Mouse (Mus musculus) brain, embryonic 14.5 days (tissue): ENCODE data around the gene Dbi. TPM values are rescaled to one million over a fixed set of nuclear protein-coding genes. Genes with fewer than 3 reads are reported as not detected.

Experiments used
- DNase-seq: peaks from one replicate; pipeline ENCODE4 v3.0.0-alpha.2; 2011; ENCODE audit warnings: low read depth
- CTCF ChIP-seq: fragments of 200-500 bp; IDR thresholded peaks from 2 replicates; pipeline ENCODE4 v1.5.1; 2012; ENCODE audit warnings: inconsistent platforms, mild to moderate bottlenecking, moderate library complexity, borderline replicate concordance; ENCODE audit not compliant: insufficient read depth, insufficient read length; ENCODE audit errors: extremely low read depth
- POLR2A ChIP-seq: fragments of 200-500 bp; IDR thresholded peaks from 2 replicates; pipeline ENCODE4 v1.6.1; 2012; ENCODE audit warnings: mild to moderate bottlenecking, inconsistent platforms, borderline replicate concordance; ENCODE audit not compliant: poor library complexity, insufficient read depth, insufficient read length, severe bottlenecking; ENCODE audit errors: extremely low read depth
- polyA plus RNA-seq: library from polyadenylated mRNA; depleted of rRNA; stranded (reverse); fragments of >200 nt; gene quantifications from 2 replicates; pipeline ENCODE4 v1.2.3, GENCODE M21; 2012

The Dbi gene
- polyA plus RNA-seq, 1 experiment, result 514 TPM

DNA sequence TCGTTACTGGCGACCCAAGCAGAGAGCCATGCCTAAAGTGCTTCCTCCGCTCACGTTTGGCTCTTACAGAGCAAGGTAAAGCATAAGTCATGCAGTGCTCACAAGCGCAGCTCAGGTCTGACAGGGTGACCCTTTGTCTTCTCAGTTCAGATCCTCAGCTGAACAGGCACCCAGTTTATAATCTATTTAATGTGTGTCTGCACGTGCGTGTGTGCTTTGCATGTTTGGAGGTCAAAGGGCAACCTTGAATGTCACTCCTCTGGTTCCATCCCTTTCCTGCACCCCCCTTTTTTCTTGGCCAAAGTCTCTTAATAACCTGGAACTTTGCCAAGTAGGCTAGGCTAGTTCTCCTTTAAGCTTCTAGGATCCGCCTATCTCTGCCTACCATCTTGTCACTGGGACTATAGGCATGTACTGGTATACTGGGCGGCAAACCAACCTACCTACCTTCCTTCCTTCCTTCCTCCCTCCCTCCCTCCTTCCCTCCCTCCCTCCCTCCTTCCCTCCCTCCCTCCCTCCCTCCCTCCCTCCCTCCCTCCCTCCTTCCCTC lies 19.3 kb upstream of the Dbi start:
- DNase-seq, result no peak
- TF ChIP-seq CTCF (no peak), POLR2A (no peak)

- TF ChIP-seq CTCF (no peak), POLR2A (no peak)
- peak; percentile 74 for DNase-seq
Measured at GRCm38 (mm10) chr1:120138923-120139540, 18.2 kb upstream of the Dbi start.

- no peak for DNase-seq
- TF ChIP-seq CTCF, result no peak
Measured at GRCm38 (mm10) chr1:120135934-120136786, 15.3 kb upstream of the Dbi start.

DNA sequence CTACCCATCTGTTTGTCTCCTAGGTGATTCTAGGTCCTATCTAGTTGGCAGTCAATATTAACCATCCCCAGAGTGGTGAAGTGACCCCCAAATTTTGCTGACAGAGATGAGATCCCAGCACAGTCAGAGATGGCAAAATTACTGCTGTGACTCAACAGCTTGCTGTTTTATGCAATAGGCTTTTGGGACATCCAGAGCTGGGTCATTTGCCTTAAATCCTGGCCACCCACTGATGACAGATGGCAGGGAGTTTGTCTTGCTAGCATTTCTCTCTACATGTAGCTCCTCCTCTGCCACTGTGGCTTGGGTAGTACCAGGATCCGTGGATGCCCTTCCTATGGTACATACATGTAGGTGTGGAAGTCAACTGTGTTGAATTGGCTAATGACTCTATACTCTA lies 11.5 kb upstream of the Dbi start:
- no peak for TF ChIP-seq POLR2A
- TF ChIP-seq CTCF, result no peak
- no peak for DNase-seq

- TF ChIP-seq POLR2A (no peak), CTCF (no peak)
- DNase-seq, result no peak
Measured at GRCm38 (mm10) chr1:120126318-120126717, 5.4 kb upstream of the Dbi start.

DNA sequence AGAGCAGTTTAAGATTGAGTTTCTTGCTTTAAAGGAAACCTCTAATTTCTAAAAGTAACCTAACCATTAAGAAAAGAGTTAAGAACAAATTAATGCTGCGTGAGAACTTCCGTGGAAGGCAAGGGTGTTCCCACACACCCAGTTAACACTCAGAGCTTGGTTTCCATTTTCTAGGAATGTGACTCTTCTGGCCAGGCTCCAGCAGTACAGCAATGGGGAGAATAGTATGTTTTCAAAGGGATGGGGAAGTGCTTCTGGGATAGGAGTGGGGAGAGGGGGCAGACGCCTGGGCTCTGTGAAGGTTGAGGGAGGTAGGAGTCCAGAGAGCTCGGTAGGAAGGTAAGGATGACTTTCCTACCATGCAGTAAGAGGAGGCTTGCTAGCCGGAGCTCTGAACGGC lies 4.6 kb upstream of the Dbi start:
- TF ChIP-seq CTCF, result no peak
- TF ChIP-seq POLR2A, result no peak
- no peak for DNase-seq

DNA sequence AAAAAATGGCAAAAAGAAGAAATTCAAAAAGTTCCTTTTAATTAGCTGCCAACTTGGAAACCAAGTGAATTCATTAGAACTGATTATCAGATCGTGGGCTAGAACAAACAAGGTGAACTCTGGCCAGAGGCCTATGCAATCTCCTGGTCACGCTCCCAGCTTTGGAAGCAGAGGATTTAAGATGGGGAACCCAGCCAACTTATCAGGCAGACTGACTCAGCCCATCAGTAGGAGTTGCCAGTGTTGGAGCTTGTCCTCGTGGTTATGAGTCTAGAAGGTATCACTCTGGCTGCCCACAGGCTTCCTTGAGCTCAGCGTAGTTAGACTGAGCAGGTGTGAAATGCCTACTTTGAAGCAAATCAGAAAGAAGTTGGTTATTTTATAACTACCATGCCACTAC lies 4.0 kb upstream of the Dbi start:
- TF ChIP-seq POLR2A (no peak), CTCF (no peak)
- DNase-seq, result peak; percentile 32

GRCm38 (mm10) chr1:120122634-120123383 lies 1.9 kb upstream of the Dbi start:
- no peak for DNase-seq
- no peak for TF ChIP-seq POLR2A
- TF ChIP-seq CTCF, result no peak

- TF ChIP-seq CTCF (no peak), POLR2A (no peak)
Measured at GRCm38 (mm10) chr1:120121930-120122530, 1.2 kb upstream of the Dbi start.

GRCm38 (mm10) chr1:120120141-120120968 lies 523 bp downstream of the Dbi start:
- TF ChIP-seq CTCF, result no peak
- DNase-seq, result peak; percentile 48

More at GRCm38 (mm10) chr1:120121930-120122530, 1.2 kb upstream of the Dbi start:
- DNase-seq, result no peak

GRCm38 (mm10) chr1:120119389-120119788 lies 1.5 kb downstream of the Dbi start:
- TF ChIP-seq CTCF (no peak), POLR2A (no peak)
- DNase-seq, result no peak

GRCm38 (mm10) chr1:120118854-120119253 lies 2.0 kb downstream of the Dbi start:
- TF ChIP-seq POLR2A, result no peak
- TF ChIP-seq CTCF, result no peak
- no peak for DNase-seq
